ENCODE assay signal across 9 mouse cellular contexts in the genomic region with DNA sequence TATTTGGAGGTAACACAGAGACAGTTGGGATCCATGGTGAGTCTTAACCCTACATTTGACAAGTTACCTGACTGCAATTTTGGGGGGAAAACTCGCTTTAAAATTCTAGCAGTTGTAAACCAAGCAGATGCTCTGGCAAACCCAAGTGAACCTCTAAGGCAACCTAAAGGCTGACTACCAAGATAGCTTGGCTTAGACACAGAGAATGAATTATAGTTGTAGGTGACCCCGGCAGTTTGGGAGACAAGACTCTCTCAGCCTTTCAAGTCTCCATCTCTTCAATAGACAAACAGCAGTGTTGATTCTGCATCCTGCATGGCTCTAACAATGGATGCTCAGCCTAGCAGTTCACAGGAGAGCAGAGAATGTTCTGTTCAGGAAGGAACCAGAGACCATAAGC. TPM values are rescaled to one million over a fixed set of nuclear protein-coding genes. Genes with fewer than 3 reads are reported as not detected.
DNase-seq lines count a peak whose midpoint lies in the region; ATAC-seq and TF ChIP-seq lines count a peak whose summit lies in the region.
"Had no signal": no experiment of that assay in that cellular context is flagged by ENCODE, and none has a peak within 500 bp of the region (broad histone marks: within the 10 kb centered on the region; RNA-seq: fewer than 3 reads in every experiment).

A gene (plus strand): TSS at position 301 of the 400 bp plus-strand sequence.

- TF ChIP-seq CTCF in ES-Bruce4 (IDR thresholded peaks at IDR 0.05; ENCODE audit: low read depth, low read length): no peak

- peaks cover 20% of the 10 kb centered on the region for H3K4me1 ChIP-seq in heart, embryonic 12.5 days (replicated peaks)
- no peaks in the 10 kb centered on the region for H3K4me1 ChIP-seq in ES-Bruce4 (ENCODE audit: control insufficient read depth, insufficient read depth, low read length)
- H3K4me1 ChIP-seq in hindbrain, embryonic 11.5 days (replicated peaks; ENCODE audit: control insufficient read depth, insufficient read depth, low read length): no peaks in the 10 kb centered on the region
- peaks cover 17% of the 10 kb centered on the region for H3K4me1 ChIP-seq in limb, embryonic 13.5 days

- peaks cover 37% of the 10 kb centered on the region for H3K27me3 ChIP-seq in heart, embryonic 12.5 days (replicated peaks)
- H3K27me3 ChIP-seq in ES-Bruce4 (ENCODE audit: control insufficient read depth, insufficient read depth, low read length, poor library complexity, severe bottlenecking): peaks cover 4% of the 10 kb centered on the region
- peaks cover 21% of the 10 kb centered on the region for H3K27me3 ChIP-seq in hindbrain, embryonic 11.5 days (ENCODE audit: control insufficient read depth, insufficient read depth, low read length)
- peaks cover 52% of the 10 kb centered on the region for H3K27me3 ChIP-seq in limb, embryonic 13.5 days

- TF ChIP-seq POLR2A in ES-Bruce4 (IDR thresholded peaks at IDR 0.05; ENCODE audit: insufficient read depth, low read length): no peak

- 76% methylated on average over 2 of the region's 2 CpGs for WGBS in heart, embryonic 12.5 days
- WGBS in hindbrain, embryonic 11.5 days: 91% methylated on average over 2 of the region's 2 CpGs
- 80% methylated on average over 2 of the region's 2 CpGs for WGBS in limb, embryonic 13.5 days

- no peaks in the 10 kb centered on the region for H3K9me3 ChIP-seq in heart, embryonic 12.5 days (replicated peaks)
- H3K9me3 ChIP-seq in ES-Bruce4 (replicated peaks; ENCODE audit: control insufficient read depth, insufficient read depth, low read length, poor library complexity, severe bottlenecking): no peaks in the 10 kb centered on the region
- no peaks in the 10 kb centered on the region for H3K9me3 ChIP-seq in hindbrain, embryonic 11.5 days (ENCODE audit: control insufficient read depth, low read length)
- H3K9me3 ChIP-seq in limb, embryonic 13.5 days: no peaks in the 10 kb centered on the region

- H3K4me2 ChIP-seq in heart, embryonic 12.5 days: peak within 1 kb of the TSS; percentile 97
- H3K4me2 ChIP-seq in hindbrain, embryonic 11.5 days (replicated peaks; ENCODE audit: low read depth, low read length): peak within 1 kb of the TSS; percentile 97
- H3K4me2 ChIP-seq in limb, embryonic 13.5 days (replicated peaks): peak within 1 kb of the TSS; percentile 89

- H3K27ac ChIP-seq in heart, embryonic 12.5 days (ENCODE audit: poor library complexity, severe bottlenecking): no peak within 1 kb of the TSS
- no peak within 1 kb of the TSS for H3K27ac ChIP-seq in ES-Bruce4 (ENCODE audit: insufficient read depth, low read length)
- H3K27ac ChIP-seq in hindbrain, embryonic 11.5 days (ENCODE audit: low read depth, low read length): no peak within 1 kb of the TSS
- no peak within 1 kb of the TSS for H3K27ac ChIP-seq in limb, embryonic 13.5 days

- H3K9ac ChIP-seq in heart, embryonic 12.5 days: peak within 1 kb of the TSS; percentile 66; the same call in 1 of the 2 replicates
- H3K9ac ChIP-seq in ES-Bruce4 (ENCODE audit: low read depth, poor library complexity, severe bottlenecking): 0 out of 2 replicates have a peak within 1 kb of the TSS, but pooled peaks have one; percentile 70
- peak within 1 kb of the TSS; percentile 66 for H3K9ac ChIP-seq in hindbrain, embryonic 11.5 days (ENCODE audit: low read depth, low read length)
- peak within 1 kb of the TSS; percentile 68; the same call in 1 of the 2 replicates for H3K9ac ChIP-seq in limb, embryonic 13.5 days

- H3K4me3 ChIP-seq in heart, embryonic 12.5 days: peak within 1 kb of the TSS; percentile 64
- H3K4me3 ChIP-seq in ES-Bruce4 (ENCODE audit: low read depth, low read length): peak within 1 kb of the TSS; percentile 76
- peak within 1 kb of the TSS; percentile 60 for H3K4me3 ChIP-seq in hindbrain, embryonic 11.5 days (ENCODE audit: low read depth, low read length)
- H3K4me3 ChIP-seq in limb, embryonic 13.5 days: peak within 1 kb of the TSS; percentile 65

- no peaks in the 10 kb centered on the region for H3K36me3 ChIP-seq in heart, embryonic 12.5 days
- H3K36me3 ChIP-seq in ES-Bruce4 (ENCODE audit: control insufficient read depth, insufficient read depth, low read length, poor library complexity, severe bottlenecking): no peaks in the 10 kb centered on the region
- no peaks in the 10 kb centered on the region for H3K36me3 ChIP-seq in hindbrain, embryonic 11.5 days (ENCODE audit: control insufficient read depth, insufficient read depth, low read length)
- no peaks in the 10 kb centered on the region for H3K36me3 ChIP-seq in limb, embryonic 13.5 days

- DNase-seq in heart, adult 8-10 months (ENCODE audit: low spot score): no peak
- peak; percentile 4 for DNase-seq in hindbrain, embryonic 11.5 days (ENCODE audit: low spot score)
- DNase-seq in gastrocnemius, postnatal 25 days: no peak
- no peak for DNase-seq in Muller cell, postnatal 12 days (ENCODE audit: inconsistent ontology term)
- no peak for DNase-seq in adrenal gland, adult 18-20 months (ENCODE audit: low spot score in 2 of 2)
- DNase-seq: B cell, adult 2 months had no signal

- no peak for ATAC-seq in heart, embryonic 12.5 days (ENCODE audit: insufficient number of reproducible peaks, low FRiP score)
- no peak for ATAC-seq in hindbrain, embryonic 11.5 days (ENCODE audit: low FRiP score)
- ATAC-seq in limb, embryonic 13.5 days (ENCODE audit: low FRiP score, low read depth): no peak

- TF ChIP-seq EP300 in ES-Bruce4 (IDR thresholded peaks at IDR 0.05; ENCODE audit: insufficient read depth, low read depth, low read length): no peak

RNA-seq across cellular contexts. Expression of the gene that starts here (rescaled TPM):
- 3.4 and 3.6 TPM in 2 replicates for polyA plus RNA-seq in heart, embryonic 12.5 days (2016; fragmentation: Nextera tagmentation; extraction: Ambion mirVana)
- total RNA-seq in heart, adult 8-10 months (2022): under 1 TPM; 0.14 to 0.60 (median 0.31) TPM
- 0.55 and 0.58 TPM in 2 replicates for polyA plus RNA-seq in ES-Bruce4 (2011; ENCODE audit: insufficient read depth, insufficient read length, low read depth, missing spikeins)
- polyA plus RNA-seq in hindbrain, embryonic 11.5 days (2014; fragmentation: Nextera tagmentation; extraction: Ambion mirVana): 8.9 and 11.8 TPM in 2 replicates
- 11.3 and 14.0 TPM in 2 replicates for polyA plus RNA-seq in limb, embryonic 13.5 days (2015; fragmentation: Nextera tagmentation; extraction: Ambion mirVana)
- total RNA-seq in gastrocnemius, postnatal 25 days (2021): not detected
- total RNA-seq in adrenal gland, adult 18-20 months (2021): 1 to 10 TPM in 1 of 2 experiments, under 1 TPM in 1; 0.86 to 1.3 TPM
